Mouse (Mus musculus) kidney, adult 9 months (tissue): ENCODE results near the gene Btbd9.

Experiments
- DNase-seq: peaks from one replicate; pipeline ENCODE4 v3.0.0; 2022

Btbd9 gene

DNA sequence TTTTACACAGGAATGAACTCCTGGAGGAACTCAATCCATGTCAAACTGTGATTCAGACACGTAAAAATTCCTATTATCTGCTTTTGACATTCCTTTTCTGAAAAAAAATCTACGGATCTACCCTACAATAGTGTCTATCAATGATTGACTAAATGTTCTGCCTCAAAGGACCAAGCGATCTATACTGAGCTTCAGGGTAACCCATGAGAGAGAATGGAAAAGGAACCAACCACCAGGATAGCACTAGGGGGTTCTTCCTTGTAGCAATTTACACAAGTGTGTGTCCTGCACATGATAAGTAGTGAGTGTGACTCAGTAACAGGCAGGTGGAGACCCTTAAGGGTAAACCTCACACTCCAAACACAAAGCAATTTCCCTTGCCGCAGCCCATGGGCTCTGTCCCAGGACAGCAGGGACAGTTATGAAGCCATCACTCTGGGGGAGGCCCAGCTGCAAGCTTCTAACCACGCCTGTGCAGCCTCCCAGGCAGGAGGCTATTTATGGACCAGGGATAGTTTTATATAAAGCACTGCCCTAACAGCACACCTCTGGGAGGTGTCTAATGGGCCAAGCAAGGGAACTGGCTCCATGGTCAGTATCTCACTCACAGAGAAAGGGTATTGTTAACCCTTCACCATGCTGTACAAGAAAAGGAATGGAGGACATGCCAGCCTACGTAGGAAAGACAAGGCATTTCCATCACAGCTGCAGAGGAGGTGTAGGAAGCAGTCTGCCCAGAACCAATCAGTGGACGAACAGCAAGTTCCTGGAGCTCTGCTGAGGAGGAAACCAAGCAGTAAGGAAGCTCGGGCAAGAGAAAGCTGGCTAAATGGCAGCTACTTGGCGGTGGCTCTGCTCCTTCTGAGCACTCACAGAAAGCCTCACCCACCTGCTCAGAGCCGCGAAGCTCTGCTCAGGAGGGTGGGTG, 306.9 kb downstream of the Btbd9 start:
- no peak for DNase-seq

DNA sequence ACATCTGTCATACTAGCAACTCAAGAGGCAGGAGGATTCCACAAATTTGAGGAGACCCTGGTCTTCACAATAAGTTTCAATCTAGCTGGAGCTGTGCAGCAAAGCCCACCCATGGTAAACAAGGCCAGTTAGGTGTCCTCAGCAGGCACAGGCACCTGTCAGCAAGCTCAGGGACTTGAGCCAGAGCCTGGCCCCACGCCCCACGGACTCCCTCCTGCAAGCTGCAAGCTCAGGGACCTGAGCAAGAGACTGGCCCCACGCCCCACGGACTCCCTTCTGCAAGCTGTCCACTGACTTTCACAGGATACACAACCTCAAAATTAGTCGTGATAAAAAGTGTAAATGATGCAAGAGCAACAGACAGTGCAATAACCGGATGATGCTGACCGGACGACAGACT, 307.8 kb downstream of the Btbd9 start:
- DNase-seq: no peak

DNA sequence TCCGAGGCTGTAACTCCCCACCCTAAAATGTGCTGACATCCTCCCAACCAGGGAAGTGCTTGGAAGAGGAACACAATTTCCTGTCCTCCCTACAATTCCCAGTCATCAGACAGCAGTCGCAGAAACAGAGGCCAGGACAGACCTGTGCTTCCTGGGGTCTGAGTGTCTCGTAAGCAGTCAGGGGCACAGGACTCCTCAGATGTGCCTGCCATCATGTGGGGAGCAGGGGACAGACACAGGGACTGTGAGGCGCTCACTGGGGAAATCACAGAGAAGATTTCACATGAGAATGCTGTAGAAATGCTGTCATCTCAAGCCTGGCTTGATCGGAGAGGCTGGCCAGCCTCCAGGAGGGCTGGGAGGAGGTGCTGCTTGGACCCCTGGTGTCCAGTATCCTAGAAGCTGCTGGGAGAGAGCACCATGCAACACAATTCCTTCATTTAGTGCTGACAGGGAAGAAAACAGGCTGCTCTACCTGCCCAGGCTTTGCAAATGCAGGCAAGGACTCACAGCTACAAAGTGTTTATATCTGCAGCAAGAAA, 308.8 kb downstream of the Btbd9 start:
- DNase-seq: no peak

DNA sequence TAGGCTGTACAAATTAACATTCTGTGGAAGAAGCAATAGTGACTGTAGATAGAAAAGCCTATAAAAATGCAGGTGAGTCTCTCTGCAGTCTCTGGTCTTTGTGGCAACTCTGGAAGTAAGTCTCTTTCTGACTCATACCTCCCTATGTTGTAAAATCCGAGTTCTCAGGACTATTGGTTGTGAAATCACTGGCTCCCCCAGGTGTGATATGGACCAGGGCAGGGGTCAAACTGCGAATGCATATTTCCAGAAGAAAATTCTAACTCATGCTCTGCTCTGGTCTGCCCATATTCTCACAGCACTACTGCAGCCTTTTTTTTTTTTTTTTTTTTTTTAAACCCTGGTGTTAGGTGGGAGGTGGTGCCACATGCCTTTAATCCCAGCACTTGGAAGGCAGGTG, 312.8 kb downstream of the Btbd9 start:
- no peak for DNase-seq

DNA sequence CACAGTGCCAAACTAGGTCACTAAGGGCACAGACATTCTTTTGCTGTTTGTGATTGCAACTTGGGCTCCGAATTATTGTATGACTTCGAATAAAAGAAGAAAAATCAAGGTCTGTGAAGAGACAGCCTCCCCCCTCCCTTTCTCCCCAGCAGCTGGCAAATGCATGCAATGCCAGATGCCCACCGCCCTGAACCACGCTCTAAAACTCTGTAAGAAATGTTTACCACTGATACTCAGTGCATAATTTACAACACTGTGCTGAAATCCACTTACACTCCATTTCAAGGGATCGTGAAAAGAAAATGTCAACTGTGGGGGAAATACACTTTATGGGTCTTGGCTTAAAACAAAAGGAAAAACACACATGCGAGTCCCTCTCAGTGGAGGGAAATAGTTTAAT, 313.3 kb downstream of the Btbd9 start:
- DNase-seq: no peak

DNA sequence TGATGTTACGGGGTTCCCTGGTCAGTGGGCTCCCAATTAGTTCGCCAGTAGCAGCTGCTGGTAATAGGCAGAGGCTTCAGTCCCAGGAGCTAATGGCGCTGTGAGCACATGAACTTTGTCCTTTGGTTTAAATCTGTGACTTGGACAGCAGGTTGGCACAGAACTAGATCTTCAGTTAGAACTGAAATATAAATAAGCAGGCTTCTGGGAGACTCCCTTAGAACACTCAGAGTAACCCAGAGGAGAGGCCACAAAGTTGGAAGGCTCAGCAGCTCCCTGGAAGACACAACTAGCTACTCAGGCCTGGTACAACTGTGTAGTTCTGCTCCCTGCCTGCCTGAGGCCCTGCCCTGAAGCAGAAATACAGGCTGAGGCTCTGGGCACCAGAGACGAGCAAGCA, 313.8 kb downstream of the Btbd9 start:
- DNase-seq: peak; percentile 83

DNA sequence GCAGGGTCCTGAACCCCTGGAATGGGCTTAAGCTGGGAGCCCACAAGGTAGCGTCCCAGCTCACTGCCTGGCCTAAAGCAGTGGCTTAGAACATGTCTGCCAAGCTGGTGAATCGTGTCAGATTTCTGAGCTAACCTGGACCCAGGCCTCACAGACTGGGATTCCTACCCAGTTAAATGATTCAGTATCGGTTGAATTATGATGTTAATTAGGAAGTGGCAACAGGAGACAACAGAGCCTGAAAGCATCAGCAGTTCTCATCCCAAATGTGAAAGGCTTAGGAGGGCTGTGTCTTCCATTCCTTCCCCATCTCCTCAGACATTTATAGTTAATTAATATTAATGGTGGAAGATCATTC, 314.3 kb downstream of the Btbd9 start:
- no peak for DNase-seq

DNA sequence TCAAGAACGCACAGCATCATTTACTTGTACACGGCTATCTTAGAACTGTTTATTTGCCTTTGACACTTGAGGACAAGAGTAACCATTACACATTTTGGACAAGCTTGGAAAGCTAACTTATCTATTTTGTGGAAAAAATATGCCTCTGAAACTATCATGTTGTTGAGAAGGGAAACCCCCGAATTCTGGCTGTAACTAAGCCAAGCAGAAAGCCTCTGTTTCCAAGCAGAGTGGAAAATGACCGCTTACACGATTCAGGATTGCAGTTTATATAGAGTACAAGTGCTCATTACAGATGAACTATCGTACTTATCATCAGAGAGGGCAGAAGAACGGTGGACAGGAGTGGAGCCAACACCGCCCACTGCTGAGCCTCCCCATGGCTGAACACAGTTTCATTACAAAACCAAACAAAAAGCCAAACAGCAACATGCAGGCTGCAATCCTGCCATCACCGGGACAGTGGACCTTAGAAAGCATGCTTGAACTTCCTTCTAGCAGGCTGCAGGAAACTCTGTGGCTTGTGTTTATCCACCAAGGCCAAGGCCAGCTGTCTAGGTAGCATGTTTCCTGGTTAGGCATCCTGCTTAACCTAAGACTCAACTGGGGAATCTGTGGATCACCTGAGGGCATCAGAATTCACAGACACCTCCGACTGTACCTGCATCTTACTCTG, 314.8 kb downstream of the Btbd9 start:
- no peak for DNase-seq

DNA sequence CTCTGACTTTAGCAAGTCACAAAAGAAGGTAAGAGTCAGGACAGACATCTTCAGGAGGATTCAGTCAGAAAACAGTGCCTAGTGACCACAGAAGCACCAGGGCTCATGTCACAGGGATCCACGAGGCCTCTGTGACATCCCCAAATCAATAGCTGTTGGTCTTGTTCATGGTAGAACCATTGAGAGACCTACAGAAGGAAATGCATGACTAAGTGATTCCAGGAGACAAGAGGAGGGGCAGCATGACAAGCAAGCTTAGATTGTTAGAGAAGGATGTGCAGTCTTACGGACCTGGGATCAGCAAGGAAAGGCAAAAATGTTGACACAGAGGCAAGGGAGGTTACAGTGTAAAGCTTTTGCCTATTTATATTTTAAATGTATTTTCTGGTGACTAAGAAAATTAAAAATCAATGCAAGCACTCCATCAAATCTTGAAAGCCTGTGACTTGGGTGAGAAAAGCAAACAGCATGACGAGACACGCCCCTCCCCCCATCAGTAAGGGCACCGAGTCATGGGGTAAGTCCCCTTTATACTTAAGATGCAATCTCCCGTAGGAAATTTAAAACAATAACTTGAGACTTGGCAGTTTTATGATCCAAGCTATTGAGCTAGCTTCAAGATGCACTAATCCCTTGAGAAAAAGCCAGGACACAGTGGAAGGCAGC, 315.5 kb downstream of the Btbd9 start:
- no peak for DNase-seq

DNA sequence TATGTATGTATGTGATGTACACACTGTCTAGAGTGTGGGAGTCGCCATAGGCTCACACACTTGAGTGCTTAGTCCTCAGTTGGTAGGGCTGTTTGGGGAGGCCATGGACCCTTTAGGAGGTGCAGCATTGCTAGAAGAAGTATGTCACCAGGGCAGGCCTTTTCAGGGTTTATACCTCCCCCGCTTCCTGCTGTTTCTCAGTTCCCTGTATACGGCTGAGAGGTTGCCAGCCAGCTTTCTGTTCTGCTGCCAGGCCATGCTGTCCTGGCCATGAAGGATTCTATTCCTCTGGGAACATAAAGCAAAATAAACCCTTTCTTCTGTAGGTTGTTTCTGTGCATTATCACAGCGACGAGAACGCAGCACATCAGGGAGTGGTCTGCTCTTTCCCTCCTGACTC, 316.4 kb downstream of the Btbd9 start:
- no peak for DNase-seq

DNA sequence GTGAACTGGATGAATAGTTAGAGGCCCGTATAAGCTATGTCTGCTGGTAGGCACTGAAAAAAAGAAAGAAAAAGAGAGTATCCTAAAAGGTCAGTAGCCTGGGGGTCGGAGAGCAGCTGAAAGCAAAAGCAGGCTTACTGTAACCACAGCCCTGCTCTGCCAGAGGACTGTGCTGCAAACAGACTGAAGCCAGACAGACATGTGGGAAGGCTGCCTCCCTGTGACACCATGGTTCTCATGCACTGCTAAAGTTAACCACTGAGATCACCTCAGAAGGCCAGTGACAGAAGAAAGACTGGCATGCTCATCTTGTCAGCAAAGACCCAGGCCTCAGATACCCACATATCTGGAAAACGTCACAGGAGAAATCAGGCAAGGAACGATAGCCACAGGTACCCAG, 317.8 kb downstream of the Btbd9 start:
- DNase-seq: no peak

DNA sequence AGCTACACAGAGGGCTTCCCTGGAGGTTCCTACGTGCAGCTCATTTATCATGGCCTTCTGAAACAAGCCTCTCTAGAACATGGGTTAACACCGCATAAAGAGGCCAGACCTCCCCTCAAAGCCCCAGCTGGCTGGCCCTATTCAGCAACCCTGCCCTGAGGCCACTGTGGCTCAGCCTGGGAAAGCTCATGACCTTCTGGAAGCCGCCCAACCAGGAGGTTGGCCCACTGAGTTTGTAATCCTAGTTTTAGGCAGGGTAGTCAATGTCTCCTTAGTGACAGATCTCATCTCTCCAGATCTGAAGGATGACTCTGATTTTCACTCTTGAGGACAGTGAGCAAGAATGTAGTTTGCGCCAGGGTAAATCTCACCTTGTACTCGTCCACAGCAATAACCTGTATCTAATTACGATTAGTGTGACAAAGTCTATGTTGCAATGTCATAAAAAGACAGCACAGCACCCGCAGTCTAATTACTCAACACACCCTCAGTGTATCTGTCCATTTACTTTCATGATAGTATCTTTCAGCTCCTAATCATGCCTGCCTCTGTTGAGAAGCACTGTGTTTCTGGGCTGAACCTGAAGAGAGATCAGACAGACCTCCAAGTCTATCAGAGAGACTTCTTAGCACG, 320.2 kb downstream of the Btbd9 start:
- no peak for DNase-seq

DNA sequence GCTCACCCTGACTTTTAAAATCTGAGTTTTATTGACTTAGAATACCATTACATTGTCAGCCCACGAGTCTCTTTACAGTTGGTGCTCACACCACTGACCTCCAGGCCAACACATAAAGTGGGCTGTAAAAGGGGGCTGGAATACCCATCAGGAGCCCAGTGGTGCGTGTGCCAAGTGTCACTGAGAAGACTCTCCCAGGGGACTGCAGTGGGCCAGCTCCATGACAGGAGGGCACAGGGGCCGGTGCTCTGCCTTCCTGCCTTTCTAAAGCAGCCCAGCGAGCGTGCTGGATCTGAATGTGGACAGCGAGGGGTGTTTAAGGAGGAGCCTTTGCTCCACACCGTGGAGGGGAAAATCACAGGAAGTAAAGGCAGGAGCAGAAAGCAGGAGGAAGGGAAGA, 322.4 kb downstream of the Btbd9 start:
- DNase-seq: no peak

DNA sequence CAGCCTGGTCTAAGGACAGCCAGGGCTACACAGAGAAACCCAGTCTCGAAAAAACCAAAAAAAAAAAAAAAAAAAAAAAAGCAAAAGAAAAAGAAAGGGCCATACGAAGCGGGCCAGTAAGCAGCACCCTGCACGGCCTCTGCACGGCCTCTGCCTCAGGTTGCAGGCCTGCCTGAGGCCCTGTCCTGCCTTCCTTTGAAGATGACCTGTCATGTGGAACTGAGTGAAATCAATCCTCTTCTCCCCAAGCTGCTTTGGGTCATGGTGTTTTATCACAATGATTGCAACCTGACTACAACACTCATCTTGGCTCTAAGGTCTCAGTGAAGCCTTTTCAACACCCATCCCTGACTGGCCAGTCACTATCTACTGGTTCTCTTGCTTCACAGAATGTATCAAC, 323.3 kb downstream of the Btbd9 start:
- no peak for DNase-seq

DNA sequence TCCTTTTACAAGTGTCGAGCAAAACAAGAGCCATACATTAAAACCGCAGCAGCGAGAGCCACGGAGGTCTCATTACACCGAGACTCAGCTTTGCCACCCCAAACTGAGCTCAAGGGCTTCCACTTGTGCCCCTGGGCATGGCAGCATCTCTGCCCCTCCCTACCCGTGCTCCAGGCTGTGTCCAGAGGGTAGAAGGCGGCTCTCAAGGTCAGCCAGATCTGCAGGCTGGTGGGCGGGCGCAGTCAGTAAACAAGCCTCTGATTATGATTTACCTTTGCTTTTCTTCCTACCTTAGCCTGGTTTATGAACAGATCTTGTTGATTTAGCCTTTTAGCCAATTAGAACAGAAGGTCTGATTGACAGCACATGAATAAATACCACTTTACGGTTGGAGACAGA, 331.0 kb downstream of the Btbd9 start:
- DNase-seq: no peak

DNA sequence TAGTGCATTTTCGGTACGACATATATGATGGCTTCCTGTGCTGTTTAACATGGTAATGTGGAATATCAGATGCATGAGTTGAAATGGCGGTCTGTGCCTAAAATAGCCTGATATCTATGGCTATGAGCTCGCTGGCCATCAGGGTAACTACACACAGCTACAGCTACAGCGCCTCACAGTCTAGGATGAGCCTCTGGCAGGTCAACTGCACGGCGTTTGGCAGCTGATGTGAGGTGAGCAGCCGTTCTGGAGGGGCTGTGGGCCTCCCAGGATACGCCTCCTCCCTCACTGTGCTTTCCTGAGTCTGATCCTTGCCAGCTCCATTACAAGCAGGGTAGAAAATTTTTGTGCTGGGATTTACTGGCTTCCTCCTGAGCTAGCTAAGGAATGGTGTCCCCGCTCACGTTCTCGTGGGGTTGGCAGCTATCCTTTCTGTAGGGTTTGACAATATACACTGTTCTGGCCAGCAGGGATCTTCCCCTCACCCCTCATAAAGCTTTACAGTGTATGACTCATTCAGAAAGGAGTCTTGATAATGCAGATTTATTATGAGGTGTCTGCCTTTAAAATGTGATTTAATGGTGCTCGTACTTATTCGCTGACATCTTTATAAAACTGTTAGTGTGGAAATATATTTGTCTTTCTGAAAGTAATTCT, 331.5 kb downstream of the Btbd9 start:
- no peak for DNase-seq

DNA sequence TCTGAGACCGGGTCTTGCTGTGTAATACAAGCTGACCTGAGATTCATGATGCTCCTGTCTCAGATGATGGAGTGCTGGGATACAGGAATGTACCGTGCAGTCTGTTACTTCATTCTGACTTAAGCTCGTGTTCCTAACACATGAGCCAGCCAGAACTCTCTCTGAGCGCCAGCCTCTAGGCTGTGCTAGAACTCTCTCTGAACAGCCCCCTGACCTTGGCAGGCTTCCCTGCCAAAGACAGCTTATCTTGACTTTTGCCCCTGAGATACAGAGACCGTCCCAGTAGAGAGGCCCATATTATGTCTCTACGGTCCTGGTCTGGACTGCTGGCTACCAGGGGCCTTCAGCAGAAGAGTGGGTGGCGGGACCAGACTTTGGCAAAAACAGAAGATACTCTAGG, 332.7 kb downstream of the Btbd9 start:
- no peak for DNase-seq

DNA sequence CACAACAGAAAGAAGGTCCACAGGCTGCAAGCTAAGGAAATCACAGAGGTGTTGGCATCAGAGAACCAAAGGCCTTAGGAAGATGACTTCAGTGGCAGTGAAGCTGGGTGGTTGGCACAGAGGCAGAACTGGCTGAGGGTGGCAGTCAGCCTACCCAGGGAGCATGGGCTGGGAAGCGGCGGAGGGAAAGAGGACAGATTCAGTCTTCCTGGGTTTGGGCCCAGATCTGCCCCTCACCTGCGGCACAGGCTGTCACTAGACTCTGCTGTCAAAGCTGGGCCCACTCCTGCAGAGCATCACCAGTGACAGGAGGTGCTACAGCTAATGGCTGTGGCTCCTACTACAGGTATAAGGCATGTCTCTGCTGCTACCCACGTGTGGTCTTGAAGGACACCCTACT, 333.6 kb downstream of the Btbd9 start:
- no peak for DNase-seq

DNA sequence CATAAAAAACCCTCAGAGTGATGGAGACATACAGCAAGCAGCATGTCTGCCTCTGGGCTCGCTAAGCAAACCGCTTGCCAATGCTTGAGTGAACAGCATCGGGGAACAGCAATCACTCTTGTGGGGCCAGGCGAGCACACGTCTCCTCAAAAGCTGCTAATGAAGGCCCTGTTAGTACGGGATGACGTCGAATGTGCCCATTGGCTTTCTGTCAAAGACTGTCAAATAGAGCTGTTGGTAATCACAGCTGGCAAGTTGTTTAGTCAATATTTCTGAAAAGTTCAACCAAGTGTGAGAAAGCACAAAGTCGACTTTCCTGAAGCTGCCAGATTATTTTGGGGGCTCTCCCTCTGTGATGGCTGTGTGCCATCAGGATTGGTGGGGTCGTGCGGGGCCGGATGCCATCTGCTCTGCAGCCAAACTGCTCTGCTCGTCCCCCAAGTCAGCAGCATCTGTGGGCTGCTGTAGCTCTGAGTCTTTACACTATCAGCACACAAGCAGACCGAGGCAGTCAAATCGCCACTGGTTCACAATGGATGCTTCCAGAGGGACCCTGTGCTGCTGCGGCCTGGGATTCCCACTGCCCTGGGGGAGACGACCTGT, 334.5 kb downstream of the Btbd9 start:
- DNase-seq: no peak

DNA sequence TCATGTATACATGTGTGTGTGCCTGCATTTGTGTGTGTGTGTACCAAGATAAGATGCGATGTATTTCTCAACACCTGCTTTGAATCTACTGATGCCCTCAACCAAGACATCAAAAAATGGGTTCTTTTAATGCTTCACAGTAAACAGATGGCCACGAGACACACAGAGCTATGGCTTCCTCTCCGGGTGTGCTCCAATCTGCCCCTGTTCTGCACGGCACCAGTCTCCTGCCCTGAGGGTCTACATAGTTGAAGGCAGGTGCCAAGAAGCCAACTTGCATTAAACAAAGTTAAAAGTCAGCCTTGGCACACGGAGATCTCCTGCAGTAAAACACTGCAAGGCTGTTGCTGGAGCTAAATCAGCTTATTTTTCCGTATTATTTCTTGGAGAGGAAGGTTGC, 335.2 kb downstream of the Btbd9 start:
- DNase-seq: peak; percentile 30

DNA sequence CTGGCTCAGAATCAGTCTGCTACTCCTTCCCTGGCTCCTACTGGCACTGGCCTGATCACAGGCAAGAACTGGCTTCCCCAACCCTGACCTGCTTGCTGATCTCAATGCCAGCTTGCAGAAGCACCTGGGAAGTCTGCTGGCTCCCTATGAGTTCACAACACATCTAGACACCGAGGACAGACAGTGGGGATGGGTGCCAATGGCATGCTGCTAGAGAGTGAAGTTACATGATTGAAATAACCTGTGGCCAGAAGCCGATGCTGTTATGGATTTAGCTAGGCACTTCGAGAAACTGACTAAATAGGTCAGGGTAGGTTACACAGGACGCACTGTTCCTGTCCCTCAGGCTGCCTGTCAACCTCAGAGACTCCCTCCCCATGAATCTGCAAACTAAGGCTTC, 335.6 kb downstream of the Btbd9 start:
- DNase-seq: no peak

DNA sequence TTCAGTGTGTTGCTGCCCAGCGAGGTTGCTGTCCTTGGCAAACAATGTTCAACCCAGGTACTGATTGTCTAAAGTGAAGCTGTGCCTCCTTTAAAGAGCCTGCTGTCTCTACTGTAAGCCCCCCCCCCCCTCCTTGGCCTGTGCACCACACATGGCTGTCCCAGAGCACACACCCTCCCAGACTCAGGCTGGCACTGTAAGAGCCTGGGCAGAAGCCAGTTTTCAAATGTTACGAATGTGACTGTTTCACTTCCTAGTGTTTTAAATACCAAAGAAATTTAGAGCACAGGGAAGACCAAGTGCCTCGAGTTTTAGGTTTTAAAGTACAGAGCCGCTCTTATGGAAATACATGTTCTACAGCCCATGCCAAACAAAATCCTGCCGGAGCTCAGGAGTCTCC, 336.8 kb downstream of the Btbd9 start:
- DNase-seq: no peak
